Mouse (Mus musculus) spleen, adult 2 months (tissue): ENCODE data around the gene Inhba.

ENCODE experiments used
- CTCF ChIP-seq: fragments of 200-500 bp; IDR thresholded peaks from 2 replicates; pipeline ENCODE4 v1.5.1; 2011; ENCODE audit warnings: mild to moderate bottlenecking, inconsistent platforms; ENCODE audit not compliant: insufficient read depth, insufficient read length, insufficient replicate concordance; ENCODE audit errors: extremely low read depth
- POLR2A ChIP-seq: fragments of 200-500 bp; IDR thresholded peaks from 2 replicates; pipeline ENCODE4 v1.6.1; 2011; ENCODE audit warnings: low read depth, low read length, inconsistent platforms

- TF ChIP-seq CTCF (no peak), POLR2A (no peak)
Observed at GRCm38 (mm10) chr13:16030557-16031057, 19.0 kb downstream of the Inhba start.
